ENCODE assay signal across 25 mouse cellular contexts in genomic region chr16:22750725-22751287, GRCm38 (mm10).
A peak's percentile ranks its signal among the peaks of the same experiment; 100 is the strongest.
DNase-seq lines count a peak whose midpoint lies in the region; ATAC-seq lines count a peak whose summit lies in the region.
"Had no signal": no experiment of that assay in that cellular context is flagged by ENCODE, and none has a peak within 500 bp of the region (broad histone marks: within the 10 kb centered on the region; RNA-seq: fewer than 3 reads in every experiment).

No protein-coding gene starts in this region.

- no peaks in the 10 kb centered on the region for H3K27me3 ChIP-seq in midbrain, embryonic 16.5 days (ENCODE audit: control insufficient read depth, insufficient read depth, low read depth, low read length)
- H3K27me3 ChIP-seq: embryonic facial prominence, embryonic 13.5 days; embryonic facial prominence, embryonic 15.5 days; forebrain, embryonic 12.5 days; Patski had no signal

- H3K9ac ChIP-seq in midbrain, embryonic 16.5 days (ENCODE audit: low read depth, low read length), result no peak overlapping the region
- H3K9ac ChIP-seq: embryonic facial prominence, embryonic 13.5 days; embryonic facial prominence, embryonic 15.5 days; forebrain, embryonic 12.5 days had no signal

- no peak overlapping the region for H3K4me3 ChIP-seq in midbrain, embryonic 16.5 days (ENCODE audit: low read depth, low read length)
- H3K4me3 ChIP-seq: embryonic facial prominence, embryonic 13.5 days; embryonic facial prominence, embryonic 15.5 days; erythroblast, embryonic 14.5 days; forebrain, embryonic 10.5 days; forebrain, embryonic 12.5 days had no signal

- WGBS in midbrain, embryonic 16.5 days, result 93% methylated on average over 5 of the region's 5 CpGs

- no peak for DNase-seq in frontal cortex, postnatal 14 days (ENCODE audit: low spot score in 2 of 2)
- DNase-seq in A20 (ENCODE audit: low read depth, low spot score), result peak; percentile 7
- peak; percentile 39 for DNase-seq in brain, adult 2 months (ENCODE audit: low read depth, low spot score)
- DNase-seq: adrenal gland, adult 8-10 months; adrenal gland, postnatal 14 days; adrenal gland, postnatal 36 days; cerebellum, adult 11 months; cerebellum, adult 18-20 months; cerebellum, adult 8-10 months; cerebellum, adult 9-11 months; cerebellum, postnatal 14 days; cerebellum, postnatal 36 days; embryo, embryonic 11 days had no signal

- H3K36me3 ChIP-seq in midbrain, embryonic 16.5 days (ENCODE audit: control insufficient read depth, insufficient read depth, low read length), result no peaks in the 10 kb centered on the region
- H3K36me3 ChIP-seq: embryonic facial prominence, embryonic 13.5 days; embryonic facial prominence, embryonic 15.5 days; forebrain, embryonic 10.5 days; forebrain, embryonic 12.5 days; G1E had no signal

- H3K9me3 ChIP-seq in midbrain, embryonic 16.5 days (replicated peaks; ENCODE audit: control insufficient read depth, low read length, poor library complexity, severe bottlenecking), result no peaks in the 10 kb centered on the region
- H3K9me3 ChIP-seq: embryonic facial prominence, embryonic 13.5 days; embryonic facial prominence, embryonic 15.5 days; forebrain, embryonic 10.5 days; forebrain, embryonic 12.5 days; G1E had no signal

- H3K4me1 ChIP-seq in midbrain, embryonic 16.5 days (ENCODE audit: control insufficient read depth, insufficient read depth, low read length), result no peaks in the 10 kb centered on the region
- H3K4me1 ChIP-seq: embryonic facial prominence, embryonic 13.5 days; embryonic facial prominence, embryonic 15.5 days; forebrain, embryonic 10.5 days; forebrain, embryonic 12.5 days had no signal

- peak; percentile 79 for ATAC-seq in frontal cortex, adult (ENCODE audit: low TSS enrichment)
- no peak for ATAC-seq in midbrain, embryonic 16.5 days
- ATAC-seq: activated CD4-positive, CD25-positive, alpha-beta regulatory T cell, adult 4 months; forebrain, embryonic 14.5 days; forebrain, embryonic 16.5 days; Patski had no signal

- no peak overlapping the region for H3K27ac ChIP-seq in midbrain, embryonic 16.5 days (ENCODE audit: low read length)
- H3K27ac ChIP-seq: embryonic facial prominence, embryonic 13.5 days; embryonic facial prominence, embryonic 15.5 days; forebrain, embryonic 10.5 days; forebrain, embryonic 12.5 days had no signal

- H3K4me2 ChIP-seq in midbrain, embryonic 16.5 days (ENCODE audit: low read length), result no peak overlapping the region
- H3K4me2 ChIP-seq: embryonic facial prominence, embryonic 13.5 days; embryonic facial prominence, embryonic 15.5 days; forebrain, embryonic 12.5 days had no signal

Comparison
In these comparisons a context has a peak if more than half of its experiments do, and no peak if none do; other contexts are left out.
1. DNase-seq: peak in A20 (single experiment) and brain, adult 2 months (single experiment); none in frontal cortex, postnatal 14 days (0 of 2).